Mouse (Mus musculus): ENCODE data around the gene Serpine1. TPM values are rescaled to one million over a fixed set of nuclear protein-coding genes. Genes with fewer than 3 reads are reported as not detected.

Gene Serpine1
- polyA plus RNA-seq, 1 experiment from 2014 or later: 0.39 TPM

DNA sequence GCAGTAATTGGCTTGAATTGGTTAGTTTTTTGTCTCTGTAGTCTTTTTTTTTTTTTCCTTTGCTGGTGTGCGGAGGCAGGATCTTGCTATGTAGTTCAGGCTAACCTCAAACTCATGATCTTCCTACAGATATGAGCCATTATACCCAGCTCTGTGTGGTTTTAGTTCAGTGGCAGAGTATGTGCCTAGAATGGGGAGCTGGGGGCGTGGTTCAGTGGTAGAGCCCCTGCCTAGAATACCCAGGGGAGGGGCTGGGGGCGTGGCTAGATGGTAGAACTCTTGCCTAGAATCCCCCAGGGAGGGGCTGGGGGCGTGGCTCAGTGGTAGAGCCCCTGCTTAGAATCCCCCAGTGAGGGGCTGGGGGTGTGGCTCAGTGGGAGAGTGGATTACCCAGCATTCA lies 3.4 kb downstream of the Serpine1 start:
- no peaks in the 10 kb centered on the region for H3K36me3 ChIP-seq
- no peak for DNase-seq (ENCODE audit: low spot score)
- H3K4me3 ChIP-seq: no peak overlapping the region
- 68% methylated on average over 4 of the region's 4 CpGs for WGBS
- no peaks in the 10 kb centered on the region for H3K9me3 ChIP-seq (replicated peaks)
- no peaks in the 10 kb centered on the region for H3K27me3 ChIP-seq (ENCODE audit: low read depth, poor library complexity, severe bottlenecking)
- H3K4me1 ChIP-seq: peaks cover 20% of the 10 kb centered on the region
- H3K27ac ChIP-seq: no peak overlapping the region

DNA sequence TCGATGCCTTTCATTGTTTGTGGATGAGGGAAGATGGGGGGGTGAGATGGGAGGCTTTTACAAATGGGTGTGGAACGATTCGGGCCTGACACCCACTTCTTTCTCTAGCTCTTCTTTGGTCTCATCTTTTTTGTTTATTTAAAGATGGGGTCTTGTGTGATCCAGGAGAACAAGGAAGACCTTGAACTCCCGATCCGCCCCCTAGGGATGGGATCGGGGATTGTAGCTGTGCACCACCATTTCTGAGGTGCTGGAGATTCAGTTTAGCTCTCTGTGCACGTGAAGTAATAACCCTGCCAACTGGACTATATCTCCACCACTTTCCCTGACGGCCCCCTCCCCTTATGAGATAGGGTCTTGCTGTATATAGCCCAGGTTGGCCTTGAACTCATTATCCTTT lies 6.1 kb downstream of the Serpine1 start:
- H3K4me1 ChIP-seq: peaks cover under 1% of the 10 kb centered on the region; the same call in 1 of the 2 replicates
- WGBS: 80% methylated on average over 8 of the region's 8 CpGs

DNA sequence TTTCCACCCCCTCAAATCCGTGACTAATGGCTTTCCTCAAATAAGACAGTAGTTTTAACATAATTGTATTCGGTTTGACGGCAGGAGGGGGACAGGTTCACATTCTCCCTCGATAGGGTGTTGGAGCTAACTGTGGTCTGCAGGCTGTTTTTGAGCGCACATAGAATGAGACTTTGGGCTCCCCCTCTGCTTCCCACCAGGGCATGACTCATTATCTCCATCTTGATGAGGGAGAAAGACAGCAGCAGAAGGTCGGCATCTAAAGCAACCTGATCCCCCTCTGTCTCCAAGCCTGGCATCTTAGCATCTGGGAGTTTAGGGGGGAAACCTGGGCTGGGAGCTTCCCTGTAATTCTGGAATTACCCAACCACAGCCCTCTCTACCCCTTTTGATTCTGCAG lies 6.6 kb downstream of the Serpine1 start:
- H3K27me3 ChIP-seq (ENCODE audit: low read depth, poor library complexity, severe bottlenecking): no peaks in the 10 kb centered on the region
- H3K27ac ChIP-seq: no peak overlapping the region
- WGBS: 74% methylated on average over 6 of the region's 6 CpGs
- no peaks in the 10 kb centered on the region for H3K9me3 ChIP-seq (replicated peaks)
- no peak for DNase-seq (ENCODE audit: low spot score)
- no peaks in the 10 kb centered on the region for H3K4me1 ChIP-seq
- no peaks in the 10 kb centered on the region for H3K36me3 ChIP-seq
- H3K4me3 ChIP-seq: no peak overlapping the region

More for the DNA sequence above, 6.1 kb downstream of the Serpine1 start:
- Histone ChIP-seq H3K27ac (no peak overlapping the region), H3K9me3 (replicated peaks) (no peaks in the 10 kb centered on the region), H3K36me3 (no peaks in the 10 kb centered on the region), H3K4me3 (no peak overlapping the region), H3K27me3 (ENCODE audit: low read depth, poor library complexity, severe bottlenecking) (no peaks in the 10 kb centered on the region)
- DNase-seq (ENCODE audit: low spot score): no peak

DNA sequence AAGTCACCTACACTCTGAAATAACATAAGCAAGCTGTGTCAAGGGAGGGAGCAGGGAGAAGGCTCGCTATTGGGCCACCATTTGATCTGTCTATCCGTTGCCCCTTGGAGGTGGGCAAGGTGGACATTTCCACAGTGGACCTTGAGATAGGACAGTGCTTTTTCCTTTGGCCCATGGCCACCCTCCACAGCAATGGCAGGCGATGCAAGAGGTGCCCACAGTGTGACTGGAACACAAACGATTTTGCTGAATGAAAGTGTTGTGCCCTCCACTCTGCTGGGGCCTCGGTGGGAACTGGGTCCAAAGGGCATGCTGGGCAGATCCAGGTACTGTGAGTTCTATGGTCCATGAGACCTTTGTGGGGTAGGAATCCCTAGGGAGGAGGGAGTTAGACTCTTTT lies 9.5 kb downstream of the Serpine1 start:
- 87% methylated on average over 5 of the region's 5 CpGs for WGBS

DNA sequence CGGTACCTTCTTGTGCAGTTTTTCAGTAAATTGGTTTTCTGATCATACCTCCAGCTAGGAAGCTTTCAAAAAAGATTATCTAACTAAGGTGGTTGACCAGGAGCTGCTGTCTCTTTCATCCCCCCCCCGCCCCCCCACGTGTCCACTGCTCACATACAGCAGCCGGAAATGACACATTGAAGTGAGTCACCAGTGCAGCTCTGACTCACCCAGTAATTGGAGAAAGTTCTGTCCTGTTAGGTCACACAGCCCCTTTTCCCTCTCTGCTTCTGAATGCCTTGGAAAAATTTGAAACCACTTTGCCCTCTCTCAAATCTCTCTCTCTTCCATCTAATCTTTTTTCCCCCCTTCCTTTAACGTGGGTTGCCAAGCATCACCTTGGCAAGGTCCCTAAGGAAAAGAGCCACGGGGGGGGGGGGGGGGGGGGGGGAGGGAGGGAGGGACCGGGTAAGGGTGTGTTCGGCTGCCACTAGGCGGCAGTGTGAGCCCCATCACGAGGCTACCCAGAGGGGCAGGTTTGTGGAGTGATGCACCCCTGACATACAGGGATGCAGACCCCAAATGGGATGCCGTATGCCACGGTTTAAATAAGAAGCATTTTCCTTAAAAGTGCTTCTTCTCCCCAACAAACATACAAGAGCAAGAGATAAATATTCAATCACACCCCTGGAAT lies 10.1 kb downstream of the Serpine1 start:
- H3K36me3 ChIP-seq: no peaks in the 10 kb centered on the region
- H3K27ac ChIP-seq: no peak overlapping the region
- no peak overlapping the region for H3K4me3 ChIP-seq
- WGBS: 26% methylated on average over 11 of the region's 12 CpGs
- H3K9me3 ChIP-seq (replicated peaks): no peaks in the 10 kb centered on the region
- no peaks in the 10 kb centered on the region for H3K27me3 ChIP-seq (ENCODE audit: low read depth, poor library complexity, severe bottlenecking)
- H3K4me1 ChIP-seq: no peaks in the 10 kb centered on the region
- DNase-seq (ENCODE audit: low spot score): peak; percentile 38

More for the DNA sequence above, 9.5 kb downstream of the Serpine1 start:
- no peaks in the 10 kb centered on the region for H3K36me3 ChIP-seq
- H3K27me3 ChIP-seq (ENCODE audit: low read depth, poor library complexity, severe bottlenecking): no peaks in the 10 kb centered on the region
- DNase-seq (ENCODE audit: low spot score): no peak
- no peak overlapping the region for H3K27ac ChIP-seq
- no peak overlapping the region for H3K4me3 ChIP-seq
- no peaks in the 10 kb centered on the region for H3K9me3 ChIP-seq (replicated peaks)
- no peaks in the 10 kb centered on the region for H3K4me1 ChIP-seq

DNA sequence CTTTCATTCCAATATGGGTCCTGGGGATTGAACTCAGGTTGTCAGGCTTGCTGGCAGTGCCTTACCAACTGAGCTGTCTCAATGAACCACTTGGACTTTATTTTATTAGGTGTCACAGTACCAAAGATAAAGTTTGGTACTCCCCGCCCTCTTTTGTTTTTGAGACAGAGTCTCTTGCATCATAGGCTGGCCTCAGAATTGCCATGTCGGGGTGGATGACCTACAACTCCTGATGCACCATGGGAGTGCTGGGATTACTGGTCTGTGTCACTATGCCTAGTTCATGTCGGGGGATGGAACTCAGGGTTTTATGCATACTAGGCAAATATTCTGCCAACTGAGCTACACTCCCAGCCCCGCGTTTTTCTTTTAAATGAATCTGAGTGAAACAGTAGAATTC lies 17.2 kb downstream of the Serpine1 start:
- no peak for DNase-seq (ENCODE audit: low spot score)
- Histone ChIP-seq H3K4me3 (no peak overlapping the region), H3K27me3 (ENCODE audit: low read depth, poor library complexity, severe bottlenecking) (no peaks in the 10 kb centered on the region), H3K4me1 (no peaks in the 10 kb centered on the region), H3K36me3 (no peaks in the 10 kb centered on the region), H3K27ac (no peak overlapping the region), H3K9me3 (replicated peaks) (no peaks in the 10 kb centered on the region)
- WGBS: 90% methylated on average over 5 of the region's 5 CpGs

DNA sequence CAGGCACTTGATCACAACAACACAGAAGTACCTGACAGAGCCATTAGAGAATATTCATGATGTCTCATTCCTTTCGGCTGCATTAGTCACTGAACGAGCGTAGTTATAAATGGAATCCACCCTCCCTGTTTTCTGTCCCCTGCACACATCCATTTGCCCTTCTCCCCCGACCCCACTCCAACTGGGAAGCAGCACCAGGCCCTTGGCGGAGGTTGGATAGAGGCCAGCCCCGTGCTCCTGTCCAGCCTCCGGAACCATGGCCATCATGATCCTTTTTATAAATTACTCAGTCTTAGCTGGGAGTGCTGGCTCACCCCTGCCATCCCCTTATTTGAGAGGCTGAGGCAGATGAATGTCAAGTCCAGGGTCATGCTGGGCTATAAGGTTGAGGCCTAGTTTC lies 17.8 kb downstream of the Serpine1 start:
- H3K9me3 ChIP-seq (replicated peaks): no peaks in the 10 kb centered on the region
- DNase-seq (ENCODE audit: low spot score): no peak
- H3K27ac ChIP-seq: no peak overlapping the region
- no peaks in the 10 kb centered on the region for H3K4me1 ChIP-seq
- 91% methylated on average over 7 of the region's 7 CpGs for WGBS
- H3K36me3 ChIP-seq: no peaks in the 10 kb centered on the region
- H3K27me3 ChIP-seq (ENCODE audit: low read depth, poor library complexity, severe bottlenecking): no peaks in the 10 kb centered on the region
- H3K4me3 ChIP-seq: no peak overlapping the region

DNA sequence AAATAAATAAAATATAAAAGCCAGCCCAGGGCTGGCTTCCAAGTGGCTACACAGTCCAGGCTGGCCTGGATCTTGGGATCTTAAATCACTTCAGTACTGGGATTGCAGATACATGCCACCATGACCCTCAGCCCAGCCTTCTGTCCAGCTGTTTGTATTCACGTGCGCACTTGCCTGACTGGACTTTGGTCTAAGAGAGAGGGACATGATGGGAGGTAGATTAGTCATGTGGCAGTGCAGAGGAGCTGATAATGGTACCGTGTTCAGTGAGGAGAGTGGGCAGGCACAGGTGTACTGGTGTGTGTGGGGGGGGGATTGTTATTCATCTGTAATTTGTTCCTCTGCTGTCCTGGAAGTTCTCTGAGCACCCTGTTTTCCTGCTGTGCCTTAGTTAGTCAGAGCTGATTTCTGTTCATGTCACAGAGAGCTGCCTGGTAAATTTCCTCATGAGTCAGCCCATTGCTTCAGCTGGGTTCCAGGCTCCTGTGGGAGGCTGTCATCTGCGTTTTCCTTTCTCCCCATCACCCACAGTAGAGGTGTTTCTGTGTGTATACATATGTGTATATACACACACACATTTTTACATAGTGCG lies 20.1 kb downstream of the Serpine1 start:
- Histone ChIP-seq H3K27me3 (ENCODE audit: low read depth, poor library complexity, severe bottlenecking) (no peaks in the 10 kb centered on the region), H3K27ac (no peak overlapping the region), H3K36me3 (no peaks in the 10 kb centered on the region), H3K9me3 (replicated peaks) (no peaks in the 10 kb centered on the region), H3K4me1 (no peaks in the 10 kb centered on the region), H3K4me3 (no peak overlapping the region)
- DNase-seq (ENCODE audit: low spot score): no peak
- WGBS: 90% methylated on average over 5 of the region's 5 CpGs

DNA sequence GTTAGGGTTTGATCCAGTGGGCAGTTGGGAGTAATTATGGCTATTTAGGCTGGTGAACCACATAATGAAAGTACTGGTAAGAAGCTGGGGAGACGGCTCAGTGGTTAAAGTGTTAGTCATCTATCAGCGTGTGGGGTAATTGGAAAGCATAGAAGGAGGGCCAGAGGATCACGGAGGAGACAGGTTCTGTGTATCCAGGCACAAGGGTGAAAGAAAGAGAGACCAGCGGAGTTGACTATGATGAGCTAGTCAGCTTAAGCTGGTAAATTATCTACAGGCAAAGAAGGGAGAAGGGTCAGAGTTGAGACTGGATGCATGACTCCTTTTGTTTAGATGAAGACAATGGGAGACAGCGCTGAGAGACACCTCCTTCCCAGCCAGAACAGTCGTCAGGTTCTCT lies 20.9 kb downstream of the Serpine1 start:
- no peaks in the 10 kb centered on the region for H3K27me3 ChIP-seq (ENCODE audit: low read depth, poor library complexity, severe bottlenecking)
- DNase-seq (ENCODE audit: low spot score): no peak
- no peak overlapping the region for H3K4me3 ChIP-seq
- H3K36me3 ChIP-seq: no peaks in the 10 kb centered on the region
- WGBS: 73% methylated on average over 6 of the region's 6 CpGs
- H3K4me1 ChIP-seq: peaks cover 6% of the 10 kb centered on the region
- no peaks in the 10 kb centered on the region for H3K9me3 ChIP-seq (replicated peaks)
- no peak overlapping the region for H3K27ac ChIP-seq

DNA sequence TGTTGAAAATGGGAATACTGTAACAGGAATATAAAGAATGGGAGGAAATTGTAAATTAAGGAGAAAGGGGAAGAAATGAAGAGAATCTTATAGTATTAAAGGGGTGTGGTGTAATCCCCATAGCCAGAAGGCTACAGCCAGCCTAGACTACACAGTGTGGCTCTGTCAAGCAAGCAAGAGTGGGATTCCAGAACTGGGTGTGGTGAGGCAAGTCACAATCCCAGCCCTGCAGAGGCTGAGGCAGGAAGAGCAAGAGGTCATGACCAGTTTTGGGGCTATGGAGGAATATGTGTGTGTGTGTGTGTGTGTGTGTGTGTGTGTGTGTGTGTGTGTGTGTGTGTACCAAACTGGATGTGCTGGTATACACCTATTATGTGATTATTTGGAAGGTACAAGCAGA lies 25.1 kb downstream of the Serpine1 start:
- no peaks in the 10 kb centered on the region for H3K27me3 ChIP-seq (ENCODE audit: low read depth, poor library complexity, severe bottlenecking)
- H3K4me3 ChIP-seq: no peak overlapping the region
- no peaks in the 10 kb centered on the region for H3K9me3 ChIP-seq (replicated peaks)
- H3K4me1 ChIP-seq: peaks cover 19% of the 10 kb centered on the region
- no peak overlapping the region for H3K27ac ChIP-seq
- H3K36me3 ChIP-seq: peaks cover 11% of the 10 kb centered on the region
- no peak for DNase-seq (ENCODE audit: low spot score)

DNA sequence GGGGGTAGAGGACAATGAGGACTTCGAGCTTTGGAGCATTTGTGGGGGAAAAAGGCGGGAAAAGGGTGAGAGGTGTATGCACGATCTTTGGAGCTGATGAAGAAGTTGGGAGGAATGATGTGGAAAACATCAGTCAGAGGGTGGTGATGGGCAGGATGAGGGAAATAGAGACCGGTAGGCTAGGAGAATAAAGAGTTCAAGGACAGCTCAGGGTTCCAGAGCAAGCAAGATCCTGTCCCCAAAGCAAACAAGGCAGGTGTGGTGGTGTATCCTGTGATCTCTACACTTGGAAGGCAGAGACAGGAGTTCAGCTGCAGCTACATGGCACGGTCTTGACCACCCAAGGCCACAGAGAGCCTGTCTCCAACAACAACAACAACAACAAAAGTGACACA lies 25.7 kb downstream of the Serpine1 start:
- H3K4me3 ChIP-seq: peak overlapping the region; percentile 70
- H3K27me3 ChIP-seq (ENCODE audit: low read depth, poor library complexity, severe bottlenecking): no peaks in the 10 kb centered on the region
- WGBS: 29% methylated on average over 5 of the region's 5 CpGs
- no peaks in the 10 kb centered on the region for H3K9me3 ChIP-seq (replicated peaks)
- peaks cover 19% of the 10 kb centered on the region for H3K4me1 ChIP-seq
- DNase-seq (ENCODE audit: low spot score): no peak
- H3K27ac ChIP-seq: peak overlapping the region; percentile 92
- H3K36me3 ChIP-seq: peaks cover 18% of the 10 kb centered on the region

DNA sequence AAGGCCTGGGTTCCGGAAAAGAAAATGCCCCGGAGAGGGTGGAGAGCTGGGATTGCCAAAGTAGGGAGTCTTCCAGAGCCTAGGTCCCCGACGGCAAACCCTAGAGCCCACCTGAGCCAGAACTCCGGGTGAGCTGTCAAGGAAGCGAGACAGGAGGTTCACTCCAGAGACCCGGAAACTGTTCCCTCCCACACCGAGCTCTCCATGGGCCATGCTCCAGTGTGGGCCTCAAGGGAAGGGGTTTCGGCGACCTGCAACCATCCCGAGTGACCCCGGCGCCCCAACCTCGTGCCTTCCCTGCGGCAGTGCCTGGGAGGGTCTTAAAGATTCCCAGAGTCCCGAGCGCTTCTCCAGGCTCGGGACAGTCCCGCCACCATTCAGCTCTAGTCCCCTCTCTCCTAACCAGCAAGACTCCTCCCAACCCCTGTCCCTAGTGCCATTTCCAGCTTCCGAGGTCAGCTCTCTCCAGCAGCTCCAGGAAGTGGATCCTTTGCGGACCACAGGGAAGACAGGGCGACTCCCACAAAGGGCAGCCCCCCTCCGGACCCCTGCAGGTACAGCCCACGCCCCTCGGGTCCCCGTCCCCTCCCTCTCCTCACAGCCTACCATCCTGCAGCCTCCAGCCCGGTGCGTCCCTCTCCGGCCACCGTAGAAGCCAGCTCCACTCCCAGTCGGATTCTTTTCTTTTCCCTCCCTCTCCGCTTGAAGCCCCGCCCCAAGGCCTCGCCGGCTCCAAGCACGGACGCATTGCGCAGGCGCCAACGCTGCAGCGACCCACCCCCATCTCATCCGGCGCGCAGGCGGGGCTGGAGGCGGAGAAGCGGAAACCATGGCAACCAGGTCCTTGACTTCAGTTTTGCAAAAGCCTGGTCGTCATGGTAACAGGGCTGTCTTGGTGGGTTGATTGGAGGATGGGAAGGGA lies 26.4 kb downstream of the Serpine1 start, which contains the start of gene Ap1s1:
TSS of gene Ap1s1 (minus strand) at position 734 of the 922 bp plus-strand sequence.
- 1% methylated on average over 48 of the region's 48 CpGs for WGBS
- DNase-seq (ENCODE audit: low spot score): peak; percentile 99
- Histone ChIP-seq H3K4me1 (peaks cover 19% of the 10 kb centered on the region), H3K9me3 (replicated peaks) (no peaks in the 10 kb centered on the region), H3K27ac (peak within 1 kb of the TSS; percentile 92), H3K4me3 (peak within 1 kb of the TSS; percentile 70), H3K27me3 (ENCODE audit: low read depth, poor library complexity, severe bottlenecking) (no peaks in the 10 kb centered on the region), H3K36me3 (peaks cover 23% of the 10 kb centered on the region)

DNA sequence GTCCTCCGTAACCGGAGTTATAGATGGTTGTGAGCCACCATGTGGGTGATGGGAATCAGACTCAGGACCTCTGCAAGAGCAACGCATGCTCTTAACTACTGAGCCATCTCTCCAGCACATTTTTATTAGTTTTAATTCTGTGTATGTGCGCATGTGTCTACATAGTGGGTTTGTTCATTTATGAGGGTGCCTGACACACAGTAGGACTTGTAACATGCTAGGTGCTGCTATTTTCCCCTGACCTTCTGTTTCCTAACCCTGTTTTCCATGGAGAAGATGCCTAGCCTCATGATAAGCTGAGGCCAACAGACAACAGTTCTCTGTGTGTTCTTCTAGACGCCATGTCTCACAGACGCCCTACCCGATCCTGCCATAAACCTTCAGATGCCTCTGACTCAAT lies 28.1 kb downstream of the Serpine1 start:
- Histone ChIP-seq H3K36me3 (peaks cover 39% of the 10 kb centered on the region), H3K4me1 (peaks cover 19% of the 10 kb centered on the region), H3K27ac (no peak overlapping the region), H3K4me3 (no peak overlapping the region), H3K27me3 (ENCODE audit: low read depth, poor library complexity, severe bottlenecking) (no peaks in the 10 kb centered on the region), H3K9me3 (replicated peaks) (no peaks in the 10 kb centered on the region)
- DNase-seq (ENCODE audit: low spot score): no peak
- WGBS: 96% methylated on average over 7 of the region's 7 CpGs
